Mouse (Mus musculus): ENCODE measurements around the gene Stat6. TPM values are rescaled to one million over a fixed set of nuclear protein-coding genes. Genes with fewer than 3 reads are reported as not detected.

The Stat6 gene
- polyA plus RNA-seq, 1 experiment from 2014 or later: 22.9 TPM

DNA sequence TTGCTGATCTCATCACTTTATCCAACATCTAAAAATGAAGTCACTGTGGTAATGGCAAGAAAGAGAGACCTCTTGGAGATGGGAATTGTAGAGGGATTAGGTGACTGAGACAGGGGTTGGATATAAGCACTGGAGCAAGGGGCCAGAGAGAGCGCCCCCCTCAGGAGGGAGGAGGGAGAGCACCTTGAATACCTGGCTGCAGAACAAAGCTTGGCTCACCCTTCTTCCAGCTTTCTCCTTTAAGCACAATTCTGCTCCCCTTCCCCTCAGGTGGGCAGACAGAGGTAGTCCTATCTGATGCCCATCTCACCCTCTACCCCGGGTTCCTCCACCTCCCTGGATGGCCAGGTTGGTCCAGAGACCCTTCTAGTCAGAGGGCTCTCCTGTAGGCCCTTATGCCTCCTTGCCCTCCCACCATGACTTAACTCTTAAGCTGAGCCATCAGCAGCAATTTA is 62.0 kb downstream of the Stat6 start, which contains the start of gene Myo1a:
Myo1a (plus strand) TSS at position 405 of the 455 bp plus-strand sequence.
- H3K9me3 ChIP-seq (ENCODE audit: control insufficient read depth, low read length): no peaks in the 10 kb centered on the region
- no peaks in the 10 kb centered on the region for H3K4me1 ChIP-seq (ENCODE audit: control insufficient read depth, insufficient read depth, low read length)
- no CpG with 5 or more reads among the region's 2 CpGs for WGBS
- H3K9ac ChIP-seq (ENCODE audit: low read depth, low read length): no peak within 1 kb of the TSS
- DNase-seq (ENCODE audit: low spot score) (no peak), ATAC-seq (ENCODE audit: low read depth) (no peak)
- no peak within 1 kb of the TSS for H3K27ac ChIP-seq (replicated peaks; ENCODE audit: low read depth, low read length)
- H3K36me3 ChIP-seq (ENCODE audit: control insufficient read depth, insufficient read depth, low read length): no peaks in the 10 kb centered on the region
- no peak within 1 kb of the TSS for H3K4me3 ChIP-seq (ENCODE audit: low read depth, low read length)
- H3K27me3 ChIP-seq (replicated peaks; ENCODE audit: control insufficient read depth, insufficient read depth, low read length): no peaks in the 10 kb centered on the region
- H3K4me2 ChIP-seq (ENCODE audit: low read depth, low read length): no peak within 1 kb of the TSS

DNA sequence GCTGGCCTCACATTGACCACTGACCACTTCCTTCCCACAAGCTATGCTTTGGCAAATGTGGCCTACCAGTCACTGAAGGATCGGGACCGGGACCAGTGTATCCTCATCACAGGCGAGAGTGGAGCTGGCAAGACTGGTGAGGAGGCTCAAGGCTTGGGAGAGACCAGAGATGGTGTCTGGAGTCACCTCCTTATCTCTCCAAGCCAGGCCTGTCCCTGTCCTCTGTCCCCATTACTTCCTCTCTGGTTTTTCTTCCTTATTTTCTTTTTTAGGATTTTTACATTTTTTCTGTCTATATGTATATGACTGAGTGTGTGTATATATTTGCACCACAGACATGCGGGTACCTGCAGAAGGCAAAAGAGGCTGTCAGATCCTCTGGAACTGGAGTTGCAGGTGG is 63.0 kb downstream of the Stat6 start:
- 87% methylated on average over 4 of the region's 4 CpGs for WGBS

DNA sequence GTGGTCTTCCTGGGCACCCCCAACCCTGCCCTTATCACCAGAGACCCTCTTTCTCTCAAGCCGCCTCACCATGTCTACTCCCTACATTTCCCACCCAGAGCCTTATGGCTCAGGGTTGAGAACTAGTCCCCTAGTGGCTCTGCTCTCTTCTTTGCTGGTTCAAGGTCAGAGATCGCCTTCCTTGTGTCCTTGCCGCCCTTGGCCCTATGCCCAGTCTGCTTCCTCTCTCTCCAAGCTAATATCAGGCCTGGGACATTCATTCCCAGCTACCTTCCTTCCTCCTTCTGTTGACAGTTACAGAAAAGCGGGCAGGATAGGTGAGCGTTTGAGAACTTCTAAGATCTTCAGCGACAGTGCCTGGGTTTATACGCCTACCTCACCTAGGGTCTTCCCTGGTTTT is 64.9 kb downstream of the Stat6 start:
- Histone ChIP-seq H3K27me3 (replicated peaks; ENCODE audit: control insufficient read depth, insufficient read depth, low read length) (no peaks in the 10 kb centered on the region), H3K4me3 (ENCODE audit: low read depth, low read length) (no peak overlapping the region), H3K9ac (ENCODE audit: low read depth, low read length) (no peak overlapping the region), H3K4me2 (ENCODE audit: low read depth, low read length) (no peak overlapping the region), H3K27ac (replicated peaks; ENCODE audit: low read depth, low read length) (no peak overlapping the region), H3K9me3 (ENCODE audit: control insufficient read depth, low read length) (no peaks in the 10 kb centered on the region), H3K4me1 (ENCODE audit: control insufficient read depth, insufficient read depth, low read length) (0 out of 2 replicates have a peak, but pooled peaks cover 2% of the 10 kb centered on the region), H3K36me3 (ENCODE audit: control insufficient read depth, insufficient read depth, low read length) (no peaks in the 10 kb centered on the region)
- 88% methylated on average over 7 of the region's 7 CpGs for WGBS
- ATAC-seq (ENCODE audit: low read depth) (no peak), DNase-seq (ENCODE audit: low spot score) (no peak)

More for the DNA sequence above, 63.0 kb downstream of the Stat6 start:
- H3K4me3 ChIP-seq (ENCODE audit: low read depth, low read length): no peak overlapping the region
- H3K4me1 ChIP-seq (ENCODE audit: control insufficient read depth, insufficient read depth, low read length): no peaks in the 10 kb centered on the region
- no peaks in the 10 kb centered on the region for H3K9me3 ChIP-seq (ENCODE audit: control insufficient read depth, low read length)
- no peak overlapping the region for H3K4me2 ChIP-seq (ENCODE audit: low read depth, low read length)
- H3K36me3 ChIP-seq (ENCODE audit: control insufficient read depth, insufficient read depth, low read length): no peaks in the 10 kb centered on the region
- no peak overlapping the region for H3K27ac ChIP-seq (replicated peaks; ENCODE audit: low read depth, low read length)
- no peak for DNase-seq (ENCODE audit: low spot score)
- H3K9ac ChIP-seq (ENCODE audit: low read depth, low read length): no peak overlapping the region
- no peak for ATAC-seq (ENCODE audit: low read depth)
- H3K27me3 ChIP-seq (replicated peaks; ENCODE audit: control insufficient read depth, insufficient read depth, low read length): no peaks in the 10 kb centered on the region

DNA sequence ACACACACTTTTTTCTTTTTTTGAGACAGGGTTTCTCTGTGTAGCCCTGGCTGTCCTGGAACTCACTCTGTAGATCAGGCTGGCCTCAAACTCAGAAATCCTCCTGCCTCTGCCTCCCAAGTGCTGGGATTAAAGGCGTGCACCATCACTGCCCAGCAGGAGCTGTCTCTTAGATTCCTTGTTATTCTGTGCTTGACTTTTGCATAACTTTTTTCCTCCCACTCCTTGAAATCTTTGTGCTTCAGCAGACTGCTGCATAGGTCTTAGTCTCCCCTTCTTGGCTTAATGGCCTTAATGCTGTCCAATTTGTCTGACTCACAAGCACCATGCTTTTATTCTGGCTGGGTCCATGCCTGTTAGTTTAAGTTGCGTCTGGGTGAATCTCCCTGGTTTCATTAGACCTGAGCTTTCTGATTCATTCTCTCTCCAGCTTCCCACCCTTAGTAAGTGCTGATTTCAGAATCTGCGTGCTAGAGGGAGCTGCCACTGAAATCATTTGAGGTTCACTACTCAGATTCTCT is 66.1 kb downstream of the Stat6 start:
- H3K4me3 ChIP-seq (ENCODE audit: low read depth, low read length): no peak overlapping the region
- H3K36me3 ChIP-seq (ENCODE audit: control insufficient read depth, insufficient read depth, low read length): no peaks in the 10 kb centered on the region
- H3K9ac ChIP-seq (ENCODE audit: low read depth, low read length): no peak overlapping the region
- 0 out of 2 replicates have a peak, but pooled peaks cover 2% of the 10 kb centered on the region for H3K4me1 ChIP-seq (ENCODE audit: control insufficient read depth, insufficient read depth, low read length)
- H3K4me2 ChIP-seq (ENCODE audit: low read depth, low read length): no peak overlapping the region
- no peak for DNase-seq (ENCODE audit: low spot score)
- no peak for ATAC-seq (ENCODE audit: low read depth)
- no peak overlapping the region for H3K27ac ChIP-seq (replicated peaks; ENCODE audit: low read depth, low read length)
- H3K27me3 ChIP-seq (replicated peaks; ENCODE audit: control insufficient read depth, insufficient read depth, low read length): no peaks in the 10 kb centered on the region
- 71% methylated on average over 3 of the region's 3 CpGs for WGBS
- H3K9me3 ChIP-seq (ENCODE audit: control insufficient read depth, low read length): no peaks in the 10 kb centered on the region

DNA sequence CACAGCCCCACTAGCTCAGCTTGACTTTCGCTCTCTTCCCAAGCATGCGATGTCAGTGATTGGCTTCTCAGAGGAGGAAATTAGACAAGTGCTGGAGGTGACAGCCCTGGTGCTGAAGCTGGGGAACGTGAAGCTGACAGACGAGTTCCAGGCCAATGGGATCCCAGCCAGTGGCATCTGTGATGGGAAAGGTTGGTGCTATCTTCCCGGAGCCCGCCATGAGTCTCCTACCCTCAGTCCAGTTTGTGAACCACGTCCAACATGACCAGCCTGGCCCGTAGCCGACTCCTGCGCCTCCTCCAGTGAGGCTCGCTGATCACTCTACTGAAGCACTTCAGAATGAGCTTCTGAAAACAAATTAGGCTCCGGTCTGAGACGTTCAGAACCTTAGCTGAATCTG is 67.5 kb downstream of the Stat6 start:
- Histone ChIP-seq H3K9ac (ENCODE audit: low read depth, low read length) (no peak overlapping the region), H3K4me1 (ENCODE audit: control insufficient read depth, insufficient read depth, low read length) (0 out of 2 replicates have a peak, but pooled peaks cover 2% of the 10 kb centered on the region), H3K4me2 (ENCODE audit: low read depth, low read length) (no peak overlapping the region), H3K4me3 (ENCODE audit: low read depth, low read length) (no peak overlapping the region), H3K36me3 (ENCODE audit: control insufficient read depth, insufficient read depth, low read length) (no peaks in the 10 kb centered on the region), H3K9me3 (ENCODE audit: control insufficient read depth, low read length) (no peaks in the 10 kb centered on the region), H3K27me3 (replicated peaks; ENCODE audit: control insufficient read depth, insufficient read depth, low read length) (no peaks in the 10 kb centered on the region), H3K27ac (replicated peaks; ENCODE audit: low read depth, low read length) (no peak overlapping the region)
- 67% methylated on average over 13 of the region's 13 CpGs for WGBS
- no peak for ATAC-seq (ENCODE audit: low read depth)
- DNase-seq (ENCODE audit: low spot score): no peak

Other genes with a start within 250 kb of the Stat6 start
- 5.0 and 5.2 TPM in 2 replicates for gene Stac3, start 141.3 kb upstream of the Stat6 start, polyA plus RNA-seq (2014; fragmentation: Nextera tagmentation; extraction: Ambion mirVana)
- 57.7 and 91.9 TPM in 2 replicates for gene Ndufa4l2, start 128.0 kb upstream of the Stat6 start, polyA plus RNA-seq (2014; fragmentation: Nextera tagmentation; extraction: Ambion mirVana)
- gene Shmt2, start 120.5 kb upstream of the Stat6 start, polyA plus RNA-seq (2014; fragmentation: Nextera tagmentation; extraction: Ambion mirVana): 80.0 and 89.4 TPM in 2 replicates
- gene Nxph4, start 108.4 kb upstream of the Stat6 start, polyA plus RNA-seq (2014; fragmentation: Nextera tagmentation; extraction: Ambion mirVana): 5.2 and 6.1 TPM in 2 replicates
- 137 and 145 TPM in 2 replicates for gene Lrp1, start 21.8 kb upstream of the Stat6 start, polyA plus RNA-seq (2014; fragmentation: Nextera tagmentation; extraction: Ambion mirVana)
- gene Nemp1, start 23.9 kb downstream of the Stat6 start, polyA plus RNA-seq (2014; fragmentation: Nextera tagmentation; extraction: Ambion mirVana): 10.5 and 11.2 TPM in 2 replicates
- gene Nab2, start 25.6 kb downstream of the Stat6 start, polyA plus RNA-seq (2014; fragmentation: Nextera tagmentation; extraction: Ambion mirVana): 15.2 and 16.1 TPM in 2 replicates
- gene Myo1a, start 62.2 kb downstream of the Stat6 start, polyA plus RNA-seq (2014; fragmentation: Nextera tagmentation; extraction: Ambion mirVana): 0.75 and 1.2 TPM in 2 replicates
- 0.54 TPM in 1 of 2 replicates, not detected in the other for gene Tac2, start 81.5 kb downstream of the Stat6 start, polyA plus RNA-seq (2014; fragmentation: Nextera tagmentation; extraction: Ambion mirVana)
- 3.1 and 3.7 TPM in 2 replicates for gene Zbtb39, start 96.6 kb downstream of the Stat6 start, polyA plus RNA-seq (2014; fragmentation: Nextera tagmentation; extraction: Ambion mirVana)
- 0.63 and 0.67 TPM in 2 replicates for gene Gpr182, start 108.7 kb downstream of the Stat6 start, polyA plus RNA-seq (2014; fragmentation: Nextera tagmentation; extraction: Ambion mirVana)
- 0.10 and 0.11 TPM in 2 replicates for gene Rdh1, start 116.7 kb downstream of the Stat6 start, polyA plus RNA-seq (2014; fragmentation: Nextera tagmentation; extraction: Ambion mirVana)
- 0.29 TPM in 1 of 2 replicates, not detected in the other for gene Rdh16f1, start 116.8 kb downstream of the Stat6 start, polyA plus RNA-seq (2014; fragmentation: Nextera tagmentation; extraction: Ambion mirVana)
- gene Rdh9, start 133.4 kb downstream of the Stat6 start, polyA plus RNA-seq (2014; fragmentation: Nextera tagmentation; extraction: Ambion mirVana): 0.38 TPM in 1 of 2 replicates, not detected in the other
- gene Rdh16, start 158.2 kb downstream of the Stat6 start, polyA plus RNA-seq (2014; fragmentation: Nextera tagmentation; extraction: Ambion mirVana): not detected in 2 replicates
- not detected in 2 replicates for gene Rdh19, start 206.9 kb downstream of the Stat6 start, polyA plus RNA-seq (2014; fragmentation: Nextera tagmentation; extraction: Ambion mirVana)
- not detected in 2 replicates for gene Rdh16f2, start 223.5 kb downstream of the Stat6 start, polyA plus RNA-seq (2014; fragmentation: Nextera tagmentation; extraction: Ambion mirVana)
- not detected in 2 replicates for gene Rdh7, start 245.8 kb downstream of the Stat6 start, polyA plus RNA-seq (2014; fragmentation: Nextera tagmentation; extraction: Ambion mirVana)